Mouse (Mus musculus): ENCODE measurements at regions not wholly inside any gene's neighbourhood (a gene's known extent, or its start where the extent isn't known, plus 50 kb on each side); places are given as distances from the start of the nearest gene placed in this dataset.

DNA sequence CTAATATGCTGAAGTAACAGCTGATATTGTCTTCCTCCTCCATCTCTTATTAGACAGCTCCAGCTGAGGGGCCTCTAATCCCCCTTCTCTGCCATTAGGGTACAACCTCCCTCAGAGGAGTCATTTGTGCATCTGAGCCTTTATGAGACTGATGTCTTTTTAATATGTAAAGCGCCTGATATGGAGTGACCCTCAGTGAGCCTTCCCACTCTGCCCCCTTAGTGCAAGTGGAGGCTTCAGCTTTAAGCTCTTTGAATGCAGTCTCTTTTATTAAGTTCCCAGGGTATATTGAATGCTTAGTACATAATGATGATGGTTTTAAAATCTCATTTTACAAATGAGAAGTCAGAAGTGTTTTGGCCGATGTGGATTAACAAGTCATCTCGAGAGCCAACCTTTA is 191.5 kb downstream of the Otol1 start:
- WGBS = 88% methylated on average over 3 of the region's 3 CpGs
- DNase-seq (ENCODE audit: low read depth in 1 of 2, low spot score in 2 of 2) = no peak
- TF ChIP-seq POLR2A (IDR thresholded peaks at IDR 0.05; ENCODE audit: low read depth, low read length) = no peak
- TF ChIP-seq CTCF (IDR thresholded peaks at IDR 0.05; ENCODE audit: extremely low read depth, insufficient read depth, insufficient read length, insufficient replicate concordance) = no peak

DNA sequence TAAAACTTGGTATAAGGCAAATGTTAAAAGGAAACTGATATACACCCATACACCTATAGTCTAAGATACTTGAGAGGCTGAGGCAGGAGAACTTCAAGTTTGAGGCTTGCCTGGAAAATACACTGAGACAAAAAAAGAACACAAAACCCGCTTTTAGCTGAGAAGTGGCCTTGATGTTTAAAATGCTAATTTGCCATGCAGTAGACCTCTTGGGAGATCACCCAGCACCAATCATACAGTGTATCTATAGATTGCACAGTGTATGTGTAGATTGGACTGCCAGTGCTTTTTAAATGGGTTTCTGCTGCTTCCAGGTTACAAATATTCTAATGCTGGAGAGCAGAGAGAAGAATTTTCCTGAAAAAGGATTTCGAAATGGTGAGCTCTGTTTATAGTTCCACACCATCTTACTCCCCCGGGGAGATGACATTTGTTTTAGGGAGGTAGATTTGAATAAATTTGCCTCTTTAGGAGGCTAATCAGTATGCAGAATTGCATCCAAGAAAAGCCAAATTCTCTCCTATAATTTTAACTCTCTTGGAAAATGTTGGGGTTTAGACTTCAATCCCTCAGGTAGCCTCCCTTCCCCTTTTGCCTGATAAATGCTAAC is 194.0 kb downstream of the Otol1 start:
- no peaks in the 10 kb centered on the region for H3K27me3 ChIP-seq (ENCODE audit: control insufficient read depth, insufficient read depth, low read length)
- WGBS = 81% methylated on average over 3 of the region's 3 CpGs
- DNase-seq (ENCODE audit: low read depth in 1 of 2, low spot score in 2 of 2) = no peak
- no peak overlapping the region for H3K27ac ChIP-seq (ENCODE audit: insufficient read depth, low read length)
- H3K36me3 ChIP-seq (ENCODE audit: control insufficient read depth, insufficient read depth, low read length) = no peaks in the 10 kb centered on the region
- TF ChIP-seq POLR2A (IDR thresholded peaks at IDR 0.05; ENCODE audit: low read depth, low read length) = no peak
- no peak for TF ChIP-seq CTCF (IDR thresholded peaks at IDR 0.05; ENCODE audit: extremely low read depth, insufficient read depth, insufficient read length, insufficient replicate concordance)
- no peak overlapping the region for H3K4me3 ChIP-seq (ENCODE audit: extremely low read depth, insufficient read depth, insufficient read length)
- no peaks in the 10 kb centered on the region for H3K4me1 ChIP-seq (ENCODE audit: control insufficient read depth, insufficient read depth, insufficient read length)

More for the DNA sequence above, 191.5 kb downstream of the Otol1 start:
- H3K27me3 ChIP-seq (ENCODE audit: control insufficient read depth, insufficient read depth, low read length) = no peaks in the 10 kb centered on the region
- no peaks in the 10 kb centered on the region for H3K36me3 ChIP-seq (ENCODE audit: control insufficient read depth, insufficient read depth, low read length)
- no peak overlapping the region for H3K27ac ChIP-seq (ENCODE audit: insufficient read depth, low read length)
- no peaks in the 10 kb centered on the region for H3K4me1 ChIP-seq (ENCODE audit: control insufficient read depth, insufficient read depth, insufficient read length)
- no peak overlapping the region for H3K4me3 ChIP-seq (ENCODE audit: extremely low read depth, insufficient read depth, insufficient read length)

DNA sequence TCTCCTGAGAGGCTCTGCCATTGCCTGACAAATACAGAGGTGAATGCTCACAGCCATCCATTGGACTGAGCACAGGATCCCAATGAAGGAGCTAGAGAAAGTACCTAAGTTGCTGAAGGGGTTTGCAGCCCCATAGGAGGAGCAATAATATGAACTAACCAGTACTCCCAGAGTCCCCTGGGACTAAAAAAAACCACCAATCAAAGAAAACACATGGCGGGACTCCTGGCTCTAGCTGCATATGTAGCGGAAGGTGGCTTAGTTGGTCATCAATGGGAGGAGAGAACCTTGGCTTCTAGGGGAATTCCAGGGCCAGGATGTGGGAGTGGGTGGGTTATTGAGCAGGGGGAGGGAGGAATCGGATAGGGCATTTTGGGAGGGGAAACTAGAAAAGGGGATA is 207.8 kb downstream of the Otol1 start:
- 82% methylated on average over 3 of the region's 3 CpGs for WGBS
- Histone ChIP-seq H3K4me1 (ENCODE audit: control insufficient read depth, insufficient read depth, insufficient read length) (no peaks in the 10 kb centered on the region), H3K27ac (ENCODE audit: insufficient read depth, low read length) (no peak overlapping the region), H3K27me3 (ENCODE audit: control insufficient read depth, insufficient read depth, low read length) (no peaks in the 10 kb centered on the region), H3K4me3 (ENCODE audit: extremely low read depth, insufficient read depth, insufficient read length) (no peak overlapping the region), H3K36me3 (ENCODE audit: control insufficient read depth, insufficient read depth, low read length) (no peaks in the 10 kb centered on the region)
- DNase-seq (ENCODE audit: low read depth in 1 of 2, low spot score in 2 of 2) = no peak
- TF ChIP-seq CTCF (IDR thresholded peaks at IDR 0.05; ENCODE audit: extremely low read depth, insufficient read depth, insufficient read length, insufficient replicate concordance) (no peak), POLR2A (IDR thresholded peaks at IDR 0.05; ENCODE audit: low read depth, low read length) (no peak)

DNA sequence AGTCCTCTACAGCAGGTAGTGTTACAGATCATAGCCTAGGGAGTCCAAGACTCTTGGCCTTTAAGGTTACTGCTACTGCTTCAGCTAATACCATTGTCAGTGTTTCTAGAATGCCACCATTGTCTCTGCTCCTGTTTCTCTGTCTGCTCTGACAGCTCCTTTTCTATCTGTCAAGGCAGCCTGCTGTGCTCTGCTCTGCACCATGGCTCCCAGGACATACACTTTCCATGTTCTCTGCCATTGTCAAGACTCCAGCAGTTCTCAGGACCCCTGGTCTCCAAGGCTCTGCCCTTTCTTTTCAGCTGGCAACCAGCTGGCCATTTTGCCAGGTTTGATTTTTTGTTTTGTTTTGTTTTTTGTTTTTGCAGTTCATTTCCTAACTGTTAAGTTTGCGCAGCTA is 208.7 kb downstream of the Otol1 start:
- Histone ChIP-seq H3K27me3 (ENCODE audit: control insufficient read depth, insufficient read depth, low read length) (no peaks in the 10 kb centered on the region), H3K36me3 (ENCODE audit: control insufficient read depth, insufficient read depth, low read length) (no peaks in the 10 kb centered on the region), H3K4me3 (ENCODE audit: extremely low read depth, insufficient read depth, insufficient read length) (no peak overlapping the region), H3K4me1 (ENCODE audit: control insufficient read depth, insufficient read depth, insufficient read length) (no peaks in the 10 kb centered on the region), H3K27ac (ENCODE audit: insufficient read depth, low read length) (no peak overlapping the region)
- no peak for DNase-seq (ENCODE audit: low read depth in 1 of 2, low spot score in 2 of 2)
- no peak for TF ChIP-seq POLR2A (IDR thresholded peaks at IDR 0.05; ENCODE audit: low read depth, low read length)
- no peak for TF ChIP-seq CTCF (IDR thresholded peaks at IDR 0.05; ENCODE audit: extremely low read depth, insufficient read depth, insufficient read length, insufficient replicate concordance)
- 93% methylated on average over 1 of the region's 1 CpGs for WGBS

DNA sequence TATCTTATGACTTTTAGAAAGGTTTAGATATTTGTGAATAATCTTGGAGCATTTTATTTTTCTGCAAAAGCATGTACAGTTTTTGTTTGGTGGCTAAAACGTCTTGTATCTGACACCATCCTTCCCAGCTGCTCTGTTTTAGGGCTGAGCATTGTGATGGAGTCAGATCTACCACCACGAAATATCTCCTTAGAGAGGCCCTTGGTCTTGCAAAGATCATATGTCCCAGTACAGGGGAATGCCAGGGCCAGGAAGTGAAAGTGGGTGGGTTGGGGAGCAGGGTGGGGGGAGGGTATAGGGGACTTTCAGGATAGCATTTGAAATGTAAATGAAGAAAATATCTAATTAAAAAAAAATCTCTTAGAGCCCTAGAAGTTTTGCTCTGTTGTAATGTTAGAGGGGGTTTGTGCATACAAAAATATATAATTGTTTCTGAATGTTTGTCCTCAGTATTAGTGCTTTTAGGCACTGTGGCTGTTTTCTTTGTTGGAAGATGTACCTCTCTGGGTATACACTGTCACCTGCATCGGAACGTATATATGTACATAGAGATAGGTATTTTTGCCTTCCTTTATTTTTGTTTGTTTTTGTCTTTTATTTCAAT is 211.4 kb downstream of the Otol1 start:
- no peaks in the 10 kb centered on the region for H3K4me1 ChIP-seq (ENCODE audit: control insufficient read depth, insufficient read depth, insufficient read length)
- H3K27me3 ChIP-seq (ENCODE audit: control insufficient read depth, insufficient read depth, low read length) = no peaks in the 10 kb centered on the region
- H3K4me3 ChIP-seq (ENCODE audit: extremely low read depth, insufficient read depth, insufficient read length) = no peak overlapping the region
- 78% methylated on average over 4 of the region's 4 CpGs for WGBS
- no peak overlapping the region for H3K27ac ChIP-seq (ENCODE audit: insufficient read depth, low read length)
- DNase-seq (ENCODE audit: low read depth in 1 of 2, low spot score in 2 of 2) = no peak
- no peaks in the 10 kb centered on the region for H3K36me3 ChIP-seq (ENCODE audit: control insufficient read depth, insufficient read depth, low read length)
- TF ChIP-seq POLR2A (IDR thresholded peaks at IDR 0.05; ENCODE audit: low read depth, low read length) (no peak), CTCF (IDR thresholded peaks at IDR 0.05; ENCODE audit: extremely low read depth, insufficient read depth, insufficient read length, insufficient replicate concordance) (no peak)

DNA sequence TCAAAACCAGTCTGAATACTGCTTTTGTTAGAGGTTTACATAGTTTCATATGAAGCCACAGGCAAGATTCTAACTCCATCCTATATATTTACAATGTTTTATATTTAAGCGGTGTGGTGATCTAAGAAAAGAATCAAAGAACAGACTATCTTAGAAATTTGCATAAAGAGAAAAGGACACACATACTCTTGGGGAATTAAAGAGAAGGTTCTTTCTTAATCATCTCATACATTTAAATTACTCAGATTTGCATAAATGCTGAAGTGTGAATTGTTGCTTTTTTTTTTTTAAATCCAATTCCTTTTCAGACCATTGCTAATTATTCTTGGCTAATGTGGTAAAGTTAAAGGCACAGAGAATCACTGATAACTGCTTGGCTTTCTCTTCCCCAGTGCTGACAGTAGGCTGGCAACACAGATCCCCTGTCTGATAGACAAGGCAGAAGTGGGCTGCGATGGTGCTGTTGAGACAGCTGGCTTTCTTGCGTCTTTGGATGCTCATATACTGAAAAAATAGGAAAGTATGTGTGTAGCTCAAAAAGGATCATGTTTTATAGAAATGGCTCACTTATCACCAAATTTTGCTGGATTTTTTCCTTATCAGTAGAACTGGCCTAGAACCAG is 216.1 kb downstream of the Otol1 start:
- H3K4me1 ChIP-seq (ENCODE audit: control insufficient read depth, insufficient read depth, insufficient read length) = no peaks in the 10 kb centered on the region
- no peaks in the 10 kb centered on the region for H3K27me3 ChIP-seq (ENCODE audit: control insufficient read depth, insufficient read depth, low read length)
- DNase-seq (ENCODE audit: low read depth in 1 of 2, low spot score in 2 of 2) = no peak
- WGBS = 90% methylated on average over 3 of the region's 3 CpGs
- H3K4me3 ChIP-seq (ENCODE audit: extremely low read depth, insufficient read depth, insufficient read length) = no peak overlapping the region
- H3K36me3 ChIP-seq (ENCODE audit: control insufficient read depth, insufficient read depth, low read length) = no peaks in the 10 kb centered on the region
- H3K27ac ChIP-seq (ENCODE audit: insufficient read depth, low read length) = no peak overlapping the region
- TF ChIP-seq POLR2A (IDR thresholded peaks at IDR 0.05; ENCODE audit: low read depth, low read length) (no peak), CTCF (IDR thresholded peaks at IDR 0.05; ENCODE audit: extremely low read depth, insufficient read depth, insufficient read length, insufficient replicate concordance) (no peak)

DNA sequence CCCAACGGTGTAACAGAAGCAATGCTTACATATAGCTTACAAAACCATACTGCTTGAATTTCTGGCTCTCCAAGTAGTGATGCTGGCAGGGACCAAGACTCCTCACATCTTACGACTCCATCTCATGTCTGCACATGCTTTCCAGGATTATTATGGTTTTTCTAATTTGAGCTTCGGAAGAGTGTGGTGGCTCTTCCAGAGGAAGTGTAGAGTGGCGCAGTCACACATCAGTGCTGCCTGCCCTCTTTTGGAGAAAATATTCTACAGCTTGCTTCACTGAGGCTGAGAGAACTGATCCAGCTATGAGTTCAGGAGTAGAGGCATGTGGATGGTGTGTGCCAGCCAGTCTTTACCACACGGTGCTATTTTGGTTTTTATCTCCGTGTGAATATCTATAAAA is 217.4 kb downstream of the Otol1 start:
- no peak for DNase-seq (ENCODE audit: low read depth in 1 of 2, low spot score in 2 of 2)
- Histone ChIP-seq H3K36me3 (ENCODE audit: control insufficient read depth, insufficient read depth, low read length) (no peaks in the 10 kb centered on the region), H3K27ac (ENCODE audit: insufficient read depth, low read length) (no peak overlapping the region), H3K4me1 (ENCODE audit: control insufficient read depth, insufficient read depth, insufficient read length) (no peaks in the 10 kb centered on the region), H3K4me3 (ENCODE audit: extremely low read depth, insufficient read depth, insufficient read length) (no peak overlapping the region), H3K27me3 (ENCODE audit: control insufficient read depth, insufficient read depth, low read length) (no peaks in the 10 kb centered on the region)
- TF ChIP-seq CTCF (IDR thresholded peaks at IDR 0.05; ENCODE audit: extremely low read depth, insufficient read depth, insufficient read length, insufficient replicate concordance) = no peak
- no peak for TF ChIP-seq POLR2A (IDR thresholded peaks at IDR 0.05; ENCODE audit: low read depth, low read length)
- 92% methylated on average over 6 of the region's 6 CpGs for WGBS

Data from spleen, adult 2 months (tissue).